Mouse (Mus musculus) MEL-GATA-1-ER (cell line): ENCODE measurements around the gene Mrpl19.

Experiments
- DNase-seq: peaks from one replicate; pipeline ENCODE4 v3.0.0-alpha.2; 2012; ENCODE audit warnings: low read depth; ENCODE audit errors: extremely low read depth

The Mrpl19 gene

GRCm38 (mm10) chr6:81965296-81966067 lies at the start of gene Mrpl19:
Gene Mrpl19 (minus strand): TSS chr6:81965958.
- DNase-seq: peak; percentile 90

- DNase-seq: no peak
These were observed 46.6 kb upstream of the Mrpl19 start for GRCm38 (mm10) chr6:82012392-82012791.

- no peak for DNase-seq
These were observed 24.5 kb upstream of the Mrpl19 start for GRCm38 (mm10) chr6:81990049-81990810.

- DNase-seq: no peak
These were observed 22.6 kb upstream of the Mrpl19 start for GRCm38 (mm10) chr6:81988341-81988740.

GRCm38 (mm10) chr6:81987580-81987979 lies 21.8 kb upstream of the Mrpl19 start:
- no peak for DNase-seq

- DNase-seq: peak; percentile 18
These were observed 21.3 kb upstream of the Mrpl19 start for GRCm38 (mm10) chr6:81987010-81987409.

- DNase-seq: no peak
These were observed 20.8 kb upstream of the Mrpl19 start for GRCm38 (mm10) chr6:81986599-81986998.

- no peak for DNase-seq
These were observed 20.4 kb upstream of the Mrpl19 start for GRCm38 (mm10) chr6:81986171-81986570.

GRCm38 (mm10) chr6:81979286-81979685 lies 13.5 kb upstream of the Mrpl19 start:
- no peak for DNase-seq

- peak; percentile 54 for DNase-seq
These were observed 10.3 kb upstream of the Mrpl19 start for GRCm38 (mm10) chr6:81975971-81976621.

GRCm38 (mm10) chr6:81972595-81972994 lies 6.8 kb upstream of the Mrpl19 start:
- DNase-seq: no peak

GRCm38 (mm10) chr6:81971196-81971595 lies 5.4 kb upstream of the Mrpl19 start:
- no peak for DNase-seq

- DNase-seq: no peak
These were observed 348 bp upstream of the Mrpl19 start for GRCm38 (mm10) chr6:81966068-81966544.

GRCm38 (mm10) chr6:81960284-81960683 lies 5.5 kb downstream of the Mrpl19 start:
- DNase-seq: no peak

- no peak for DNase-seq
These were observed 5.9 kb downstream of the Mrpl19 start for GRCm38 (mm10) chr6:81959866-81960265.

- no peak for DNase-seq
These were observed 7.8 kb downstream of the Mrpl19 start for GRCm38 (mm10) chr6:81957992-81958391.

GRCm38 (mm10) chr6:81956399-81956798 lies 9.4 kb downstream of the Mrpl19 start:
- DNase-seq: no peak

GRCm38 (mm10) chr6:81955133-81955532 lies 10.6 kb downstream of the Mrpl19 start:
- DNase-seq: no peak

- no peak for DNase-seq
These were observed 18.9 kb downstream of the Mrpl19 start for GRCm38 (mm10) chr6:81946906-81947305.

GRCm38 (mm10) chr6:81944432-81944831 lies 21.3 kb downstream of the Mrpl19 start:
- no peak for DNase-seq

- no peak for DNase-seq
These were observed 22.5 kb downstream of the Mrpl19 start for GRCm38 (mm10) chr6:81943281-81943680.

GRCm38 (mm10) chr6:81941718-81942117 lies 24.0 kb downstream of the Mrpl19 start:
- DNase-seq: no peak
